ENCODE assay signal across 12 mouse cellular contexts in genomic region chr2:91460076-91460475, GRCm38 (mm10). TPM values are rescaled to one million over a fixed set of nuclear protein-coding genes. Genes with fewer than 3 reads are reported as not detected.
DNase-seq lines count a peak whose midpoint lies in the region; ATAC-seq and TF ChIP-seq lines count a peak whose summit lies in the region.
"Had no signal": no experiment of that assay in that cellular context is flagged by ENCODE, and none has a peak within 500 bp of the region (broad histone marks: within the 10 kb centered on the region; RNA-seq: fewer than 3 reads in every experiment).

No protein-coding gene starts in this region.

- TF ChIP-seq POLR2A in cerebellum, adult 2 months (IDR thresholded peaks at IDR 0.05; ENCODE audit: borderline replicate concordance, insufficient read depth, low read length), result no peak

- H3K4me3 ChIP-seq in heart, embryonic 16.5 days (ENCODE audit: low read length), result no peak overlapping the region
- peak overlapping the region; percentile 89; the same call in 1 of the 2 replicates for H3K4me3 ChIP-seq in midbrain, embryonic 10.5 days
- no peak overlapping the region for H3K4me3 ChIP-seq in midbrain, embryonic 15.5 days
- H3K4me3 ChIP-seq in limb, embryonic 12.5 days (replicated peaks), result 0 out of 2 replicates have a peak overlapping the region, but pooled peaks have one; percentile 87
- H3K4me3 ChIP-seq in cerebellum, adult 2 months (replicated peaks; ENCODE audit: insufficient read depth, low read depth, low read length), result no peak overlapping the region

- H3K27ac ChIP-seq in heart, embryonic 16.5 days (ENCODE audit: low read length), result no peak overlapping the region
- no peak overlapping the region for H3K27ac ChIP-seq in midbrain, embryonic 10.5 days (replicated peaks)
- H3K27ac ChIP-seq in midbrain, embryonic 15.5 days, result no peak overlapping the region
- H3K27ac ChIP-seq in limb, embryonic 12.5 days, result peak overlapping the region; percentile 93; the same call in 1 of the 2 replicates
- H3K27ac ChIP-seq in cerebellum, adult 2 months (ENCODE audit: insufficient read depth, low read length), result no peak overlapping the region

- intact Hi-C loops in heart, postnatal 10 days (cut with DNase I), result no loop called here

- no peak for ATAC-seq in heart, embryonic 16.5 days (replicated peaks; ENCODE audit: extremely low read depth, insufficient read depth, low FRiP score)
- no peak for ATAC-seq in midbrain, embryonic 15.5 days (replicated peaks)
- no peak for ATAC-seq in limb, embryonic 12.5 days (ENCODE audit: insufficient number of reproducible peaks, insufficient read depth, low FRiP score, low TSS enrichment, low read depth)
- ATAC-seq: Patski had no signal

- H3K4me2 ChIP-seq in heart, embryonic 16.5 days (ENCODE audit: low read depth, low read length), result peak overlapping the region; percentile 78; the same call in 1 of the 2 replicates
- H3K4me2 ChIP-seq in midbrain, embryonic 15.5 days, result no peak overlapping the region
- no peak overlapping the region for H3K4me2 ChIP-seq in limb, embryonic 12.5 days

- H3K4me1 ChIP-seq in heart, embryonic 16.5 days (ENCODE audit: control insufficient read depth, insufficient read depth, low read length), result peaks cover 34% of the 10 kb centered on the region
- peaks cover 76% of the 10 kb centered on the region for H3K4me1 ChIP-seq in midbrain, embryonic 10.5 days
- H3K4me1 ChIP-seq in midbrain, embryonic 15.5 days, result peaks cover 51% of the 10 kb centered on the region
- peaks cover 30% of the 10 kb centered on the region for H3K4me1 ChIP-seq in limb, embryonic 12.5 days (replicated peaks)
- H3K4me1 ChIP-seq in cerebellum, adult 2 months (ENCODE audit: control insufficient read depth, insufficient read depth, low read length), result no peaks in the 10 kb centered on the region

- H3K27me3 ChIP-seq in heart, embryonic 16.5 days (ENCODE audit: control insufficient read depth, insufficient read depth, low read length), result no peaks in the 10 kb centered on the region
- no peaks in the 10 kb centered on the region for H3K27me3 ChIP-seq in midbrain, embryonic 10.5 days (ENCODE audit: low read depth, poor library complexity, severe bottlenecking)
- peaks cover 4% of the 10 kb centered on the region; the same call in 1 of the 2 replicates for H3K27me3 ChIP-seq in midbrain, embryonic 15.5 days (replicated peaks)
- H3K27me3 ChIP-seq in limb, embryonic 12.5 days, result 0 out of 2 replicates have a peak, but pooled peaks cover 2% of the 10 kb centered on the region
- no peaks in the 10 kb centered on the region for H3K27me3 ChIP-seq in cerebellum, adult 2 months (ENCODE audit: control insufficient read depth, insufficient read depth, low read length)
- H3K27me3 ChIP-seq: Patski had no signal

- no peaks in the 10 kb centered on the region for H3K36me3 ChIP-seq in heart, embryonic 16.5 days (ENCODE audit: control insufficient read depth, insufficient read depth)
- H3K36me3 ChIP-seq in midbrain, embryonic 10.5 days, result peaks cover 7% of the 10 kb centered on the region
- no peaks in the 10 kb centered on the region for H3K36me3 ChIP-seq in midbrain, embryonic 15.5 days (replicated peaks)
- 0 out of 2 replicates have a peak, but pooled peaks cover 2% of the 10 kb centered on the region for H3K36me3 ChIP-seq in limb, embryonic 12.5 days

- WGBS in heart, embryonic 16.5 days, result 91% methylated on average over 6 of the region's 6 CpGs
- 93% methylated on average over 6 of the region's 6 CpGs for WGBS in midbrain, embryonic 10.5 days
- WGBS in midbrain, embryonic 15.5 days, result 93% methylated on average over 6 of the region's 6 CpGs
- WGBS in limb, embryonic 12.5 days, result 92% methylated on average over 6 of the region's 6 CpGs
- 97% methylated on average over 6 of the region's 6 CpGs for WGBS in cerebellum, adult 2 months

- TF ChIP-seq CTCF in cerebellum, adult 2 months (IDR thresholded peaks at IDR 0.05; ENCODE audit: borderline replicate concordance, insufficient read depth, low read depth, low read length), result no peak

- H3K9me3 ChIP-seq in heart, embryonic 16.5 days (replicated peaks; ENCODE audit: control insufficient read depth, low read length), result peaks cover 4% of the 10 kb centered on the region; the same call in 1 of the 2 replicates
- H3K9me3 ChIP-seq in midbrain, embryonic 10.5 days (replicated peaks), result no peaks in the 10 kb centered on the region
- no peaks in the 10 kb centered on the region for H3K9me3 ChIP-seq in midbrain, embryonic 15.5 days
- no peaks in the 10 kb centered on the region for H3K9me3 ChIP-seq in limb, embryonic 12.5 days

- H3K9ac ChIP-seq in heart, embryonic 16.5 days (ENCODE audit: low read length), result no peak overlapping the region
- no peak overlapping the region for H3K9ac ChIP-seq in midbrain, embryonic 15.5 days
- no peak overlapping the region for H3K9ac ChIP-seq in limb, embryonic 12.5 days (replicated peaks)

- DNase-seq in heart, postnatal 10 days, result no peak
- no peak for DNase-seq in midbrain, embryonic 10.5 days (ENCODE audit: low spot score)
- peak; percentile 64 for DNase-seq in testis, postnatal 14 days (ENCODE audit: low spot score)
- no peak for DNase-seq in ovary, postnatal 36 days (ENCODE audit: low spot score)
- DNase-seq in cerebellum, adult 2 months, result no peak
- DNase-seq: gastrocnemius, postnatal 10 days; right cerebral cortex, postnatal 14 days; thymus, postnatal 25 days had no signal

RNA-seq across cellular contexts. Expression of gene Lrp4, which starts 2.8 kb away (rescaled TPM):
- polyA plus RNA-seq in heart, embryonic 16.5 days (2015; fragmentation: Nextera tagmentation; extraction: Ambion mirVana), result 3.9 and 4.5 TPM in 2 replicates
- total RNA-seq in heart, postnatal 10 days (2021), result 10 to 100 TPM; 11.4 to 13.3 TPM
- polyA plus RNA-seq in midbrain, embryonic 10.5 days (2016; fragmentation: Nextera tagmentation; extraction: Ambion mirVana), result 7.0 and 7.1 TPM in 2 replicates
- 4.2 and 4.9 TPM in 2 replicates for polyA plus RNA-seq in midbrain, embryonic 15.5 days (2015; fragmentation: Nextera tagmentation; extraction: Ambion mirVana)
- 6.2 and 7.2 TPM in 2 replicates for polyA plus RNA-seq in limb, embryonic 12.5 days (2016; fragmentation: Nextera tagmentation; extraction: Ambion mirVana)
- polyA plus RNA-seq in cerebellum, adult 2 months (2012; rRNA removed), result 5.5 and 5.9 TPM in 2 replicates

RNA-seq across cellular contexts. Expression of gene 1110051M20Rik, which starts 15.6 kb away (rescaled TPM):
- polyA plus RNA-seq in heart, embryonic 16.5 days (2015; fragmentation: Nextera tagmentation; extraction: Ambion mirVana), result 42.9 and 46.0 TPM in 2 replicates
- 10 to 100 TPM in 1 of 2 experiments, 1 to 10 TPM in 1; 9.5 to 12.9 TPM for total RNA-seq in heart, postnatal 10 days (2021)
- polyA plus RNA-seq in midbrain, embryonic 10.5 days (2016; fragmentation: Nextera tagmentation; extraction: Ambion mirVana), result 87.1 and 98.5 TPM in 2 replicates
- 179 TPM in 2 replicates for polyA plus RNA-seq in midbrain, embryonic 15.5 days (2015; fragmentation: Nextera tagmentation; extraction: Ambion mirVana)
- polyA plus RNA-seq in limb, embryonic 12.5 days (2016; fragmentation: Nextera tagmentation; extraction: Ambion mirVana), result 70.2 and 81.5 TPM in 2 replicates
- 103 and 106 TPM in 2 replicates for polyA plus RNA-seq in cerebellum, adult 2 months (2012; rRNA removed)

Comparison
In these comparisons a context has a peak if more than half of its experiments do, and no peak if none do; other contexts are left out.
1. H3K4me3 ChIP-seq: peak in midbrain, embryonic 10.5 days (single experiment) and limb, embryonic 12.5 days (single experiment); none in heart, embryonic 16.5 days (single experiment), midbrain, embryonic 15.5 days (single experiment) and cerebellum, adult 2 months (single experiment).